Mouse (Mus musculus) E14TG2a.4 (cell line): ENCODE results near the gene Mtor.
A peak's percentile ranks its signal among the peaks of the same experiment; 100 is the strongest.

ENCODE experiments used
- H3K27me3 ChIP-seq: 2 replicates; pipeline ENCODE4 v1.6.1; 2014; ENCODE audit warnings: low read length, control low read depth; ENCODE audit not compliant: insufficient read depth
- H3K36me3 ChIP-seq: 2 replicates; pipeline ENCODE4 v1.6.1; 2014; ENCODE audit warnings: low read length, control low read depth; ENCODE audit not compliant: insufficient read depth
- H3K4me1 ChIP-seq: replicated peaks from 2 replicates; pipeline ENCODE4 v1.6.1; 2014; ENCODE audit warnings: low read depth, low read length, control low read depth
- H3K4me3 ChIP-seq: replicated peaks from 2 replicates; pipeline ENCODE4 v1.5.1; 2014; ENCODE audit warnings: mild to moderate bottlenecking, low read length
- H3K9me3 ChIP-seq: 2 replicates; pipeline ENCODE4 v1.6.1; 2014; ENCODE audit warnings: low read length, control low read depth
- CTCF ChIP-seq: conservative IDR thresholded peaks from 2 replicates; pipeline ENCODE4 v1.5.1; 2014; ENCODE audit warnings: low read length
- NANOG ChIP-seq: IDR thresholded peaks from 2 replicates; pipeline ENCODE4 v1.6.1; 2014; ENCODE audit warnings: borderline replicate concordance, low read length, mixed read lengths
- POU5F1 ChIP-seq: IDR thresholded peaks from 2 replicates; pipeline ENCODE4 v1.6.1; 2014; ENCODE audit warnings: low read length, borderline replicate concordance

Mtor gene

GRCm38 (mm10) chr4:148507585-148507984, 59.2 kb downstream of the Mtor start:
- H3K4me3 ChIP-seq: no peak overlapping the region
- H3K4me1 ChIP-seq: no peaks in the 10 kb centered on the region; the same call in 1 of the 2 replicates
- TF ChIP-seq NANOG: no peak
- no peak for TF ChIP-seq POU5F1
- TF ChIP-seq CTCF: no peak

DNA sequence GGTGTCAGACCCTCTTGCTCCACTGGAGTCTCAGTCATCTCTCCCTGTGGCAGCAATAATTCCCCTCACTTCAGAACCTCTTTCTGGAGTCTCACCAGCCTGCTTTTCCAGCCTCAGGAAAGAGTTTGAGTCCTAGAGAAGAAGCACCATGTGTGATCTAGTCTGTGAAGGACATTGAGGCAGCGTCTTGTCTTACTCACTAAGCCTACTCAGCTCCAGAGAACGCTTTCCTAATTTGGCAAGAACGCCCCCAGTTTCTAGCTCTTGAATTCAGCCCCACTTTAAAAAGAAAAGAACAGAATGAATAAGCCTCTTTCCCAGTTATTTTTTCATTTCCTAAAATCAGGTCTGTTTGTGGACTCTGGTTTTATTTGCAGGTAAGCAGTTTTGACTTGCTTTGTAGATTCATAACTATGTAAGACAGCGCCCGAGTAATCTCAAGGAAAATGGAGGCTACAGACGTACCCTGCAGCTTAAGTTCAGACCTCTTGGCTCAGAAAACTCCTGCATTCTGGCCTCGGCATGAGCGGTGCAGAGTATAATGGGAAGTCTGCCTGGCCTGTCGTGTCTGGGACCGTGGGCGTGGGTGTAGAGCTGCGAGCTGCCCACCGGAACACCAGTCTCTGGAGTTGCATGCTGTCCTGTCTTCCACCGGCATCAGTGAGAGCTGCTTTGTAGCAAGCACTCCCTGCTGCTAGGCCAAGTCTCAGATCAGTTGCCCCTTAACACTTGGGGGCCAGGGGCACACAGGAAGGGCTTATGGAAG, 59.9 kb downstream of the Mtor start:
- TF ChIP-seq NANOG (no peak), POU5F1 (no peak), CTCF (no peak)
- H3K27me3 ChIP-seq: no peaks in the 10 kb centered on the region
- peaks cover 71% of the 10 kb centered on the region for H3K36me3 ChIP-seq
- peaks cover 12% of the 10 kb centered on the region for H3K9me3 ChIP-seq
- H3K4me1 ChIP-seq: no peaks in the 10 kb centered on the region; the same call in 1 of the 2 replicates
- no peak overlapping the region for H3K4me3 ChIP-seq

More at GRCm38 (mm10) chr4:148507585-148507984, 59.2 kb downstream of the Mtor start:
- Histone ChIP-seq H3K9me3 (peaks cover 12% of the 10 kb centered on the region), H3K27me3 (no peaks in the 10 kb centered on the region), H3K36me3 (peaks cover 71% of the 10 kb centered on the region)

DNA sequence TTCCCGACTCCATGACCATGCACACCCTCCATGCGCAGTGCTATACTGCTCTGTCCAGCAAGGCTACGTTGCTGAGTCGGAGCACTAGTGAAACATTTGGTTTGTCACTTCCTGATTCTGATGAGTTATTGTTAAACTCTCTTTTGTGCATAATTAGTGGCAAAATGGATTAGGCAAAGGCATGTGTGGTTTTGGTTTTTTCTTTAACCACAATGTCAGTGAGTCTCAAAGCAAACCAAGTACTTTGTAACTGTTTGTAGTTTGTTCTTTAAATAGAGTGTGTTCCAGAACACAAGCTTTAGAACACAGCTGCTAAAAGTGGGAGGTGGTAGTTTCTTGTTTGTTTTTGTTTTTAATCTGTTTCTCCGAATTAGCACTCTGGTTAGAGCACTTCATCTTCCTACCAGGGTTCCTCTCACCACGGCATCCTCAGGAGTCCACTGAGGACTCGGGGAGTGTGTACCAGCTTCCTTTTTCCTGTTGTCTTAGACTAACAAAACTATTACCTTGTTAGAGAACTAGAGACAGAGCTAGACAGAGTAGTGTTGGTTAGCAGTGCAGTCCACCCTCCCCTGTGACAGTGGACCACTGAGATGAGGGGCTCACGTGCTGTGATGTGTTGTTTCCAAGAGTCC, 61.2 kb downstream of the Mtor start:
- Histone ChIP-seq H3K27me3 (no peaks in the 10 kb centered on the region), H3K4me1 (no peaks in the 10 kb centered on the region; the same call in 1 of the 2 replicates), H3K4me3 (no peak overlapping the region), H3K9me3 (peaks cover 12% of the 10 kb centered on the region), H3K36me3 (peaks cover 74% of the 10 kb centered on the region)
- TF ChIP-seq POU5F1 (no peak), NANOG (no peak), CTCF (no peak)

GRCm38 (mm10) chr4:148510691-148511090, 62.3 kb downstream of the Mtor start:
- Histone ChIP-seq H3K9me3 (peaks cover 12% of the 10 kb centered on the region), H3K36me3 (peaks cover 78% of the 10 kb centered on the region), H3K4me1 (no peaks in the 10 kb centered on the region; the same call in 1 of the 2 replicates), H3K4me3 (no peak overlapping the region), H3K27me3 (no peaks in the 10 kb centered on the region)
- TF ChIP-seq CTCF: no peak
- no peak for TF ChIP-seq NANOG
- TF ChIP-seq POU5F1: no peak

DNA sequence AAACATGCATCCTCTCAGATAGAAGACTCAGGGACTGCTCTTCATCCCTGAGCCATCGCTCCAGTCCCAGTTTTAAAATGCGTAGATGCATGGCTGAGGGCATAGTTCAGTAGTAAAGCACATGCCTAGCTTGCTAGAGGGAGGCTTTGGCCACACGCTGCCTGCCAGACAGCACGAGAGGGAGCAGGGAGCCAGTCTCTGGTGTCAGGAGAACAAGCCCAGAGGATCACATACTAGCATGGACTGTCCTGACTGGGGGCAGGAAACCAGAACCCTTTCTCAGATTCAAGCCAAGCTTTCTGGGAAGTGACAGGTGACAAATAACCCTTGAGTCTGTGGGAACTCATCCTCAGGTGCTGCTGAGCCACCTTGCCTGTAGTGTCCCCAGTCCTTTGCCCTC, 62.9 kb downstream of the Mtor start:
- peaks cover 76% of the 10 kb centered on the region for H3K36me3 ChIP-seq
- H3K4me3 ChIP-seq: no peak overlapping the region
- H3K9me3 ChIP-seq: peaks cover 12% of the 10 kb centered on the region
- no peaks in the 10 kb centered on the region for H3K27me3 ChIP-seq
- peaks cover 1% of the 10 kb centered on the region; the same call in 1 of the 2 replicates for H3K4me1 ChIP-seq
- no peak for TF ChIP-seq POU5F1
- no peak for TF ChIP-seq NANOG
- TF ChIP-seq CTCF: no peak

GRCm38 (mm10) chr4:148513021-148513559, 64.7 kb downstream of the Mtor start:
- Histone ChIP-seq H3K4me1 (peaks cover 5% of the 10 kb centered on the region), H3K27me3 (no peaks in the 10 kb centered on the region), H3K4me3 (no peak overlapping the region), H3K36me3 (peaks cover 83% of the 10 kb centered on the region), H3K9me3 (peaks cover 12% of the 10 kb centered on the region)
- TF ChIP-seq CTCF (no peak), NANOG (no peak), POU5F1 (no peak)

GRCm38 (mm10) chr4:148515313-148515712, 66.9 kb downstream of the Mtor start:
- no peaks in the 10 kb centered on the region for H3K27me3 ChIP-seq
- no peak overlapping the region for H3K4me3 ChIP-seq
- TF ChIP-seq CTCF (peak; percentile 28; the same call in 1 of the 2 replicates), POU5F1 (no peak)
- H3K36me3 ChIP-seq: peaks cover 89% of the 10 kb centered on the region
- H3K4me1 ChIP-seq: peaks cover 12% of the 10 kb centered on the region
- no peaks in the 10 kb centered on the region for H3K9me3 ChIP-seq

DNA sequence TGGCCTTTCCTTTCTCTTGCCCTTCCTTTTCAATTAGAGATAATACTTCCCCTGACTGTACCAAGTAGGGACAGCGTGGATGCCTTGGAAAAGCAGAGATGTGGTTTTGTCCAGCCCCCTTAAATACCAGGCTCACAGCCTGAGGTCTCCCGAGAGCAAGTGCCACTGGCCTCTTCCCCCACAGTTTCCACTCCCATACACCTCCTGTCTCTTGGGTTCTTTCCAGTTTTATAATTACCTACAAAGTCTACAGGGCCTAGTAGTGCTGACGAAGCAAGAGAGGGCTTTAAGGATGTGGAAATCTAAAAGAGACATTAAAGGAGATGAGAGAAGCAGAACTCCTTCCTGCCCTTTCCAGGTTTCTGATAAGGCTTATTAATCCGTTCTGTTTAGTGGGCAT, 69.4 kb downstream of the Mtor start:
- peaks cover 12% of the 10 kb centered on the region for H3K4me1 ChIP-seq
- H3K4me3 ChIP-seq: no peak overlapping the region
- H3K36me3 ChIP-seq: peaks cover 81% of the 10 kb centered on the region
- H3K27me3 ChIP-seq: no peaks in the 10 kb centered on the region
- TF ChIP-seq POU5F1 (no peak), CTCF (no peak), NANOG (no peak)
- H3K9me3 ChIP-seq: no peaks in the 10 kb centered on the region
